Mouse (Mus musculus): ENCODE results near the gene Mxi1.

Mxi1 gene

DNA sequence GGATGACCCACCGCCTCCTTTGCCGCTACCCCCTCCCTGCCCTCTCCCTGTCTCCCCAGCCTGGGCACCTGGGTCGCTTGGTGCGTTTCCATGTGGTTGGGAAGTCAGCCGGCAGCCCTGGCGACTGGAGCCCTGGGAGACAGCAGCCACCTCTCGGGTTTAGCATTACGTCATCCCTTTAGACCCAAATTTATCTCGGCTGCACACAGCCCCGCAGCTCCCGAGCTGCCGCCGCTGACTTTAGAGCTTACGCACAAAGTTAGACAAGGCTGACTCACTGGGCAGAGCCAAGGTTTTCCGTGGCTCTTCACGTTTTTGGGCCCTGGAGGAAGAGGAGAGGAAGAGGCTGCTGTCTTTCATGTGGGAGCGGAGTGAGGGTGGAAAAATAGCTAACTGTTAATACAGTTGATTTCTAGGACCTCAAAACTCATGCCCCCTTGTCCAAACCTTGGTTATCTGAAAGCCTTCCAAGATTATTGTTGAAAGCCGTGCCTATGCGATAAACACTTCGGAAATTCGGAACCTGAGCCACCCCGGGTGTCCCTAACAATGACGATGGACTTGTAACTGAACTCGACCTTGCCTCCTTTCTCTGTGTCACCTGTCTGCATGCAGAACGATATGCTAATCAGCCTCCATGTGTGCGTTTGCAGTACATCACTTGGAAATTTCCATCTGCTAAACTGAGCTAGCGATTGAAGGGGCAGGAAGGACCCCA lies 15.4 kb downstream of the Mxi1 start:
- peak; percentile 37 for DNase-seq

DNA sequence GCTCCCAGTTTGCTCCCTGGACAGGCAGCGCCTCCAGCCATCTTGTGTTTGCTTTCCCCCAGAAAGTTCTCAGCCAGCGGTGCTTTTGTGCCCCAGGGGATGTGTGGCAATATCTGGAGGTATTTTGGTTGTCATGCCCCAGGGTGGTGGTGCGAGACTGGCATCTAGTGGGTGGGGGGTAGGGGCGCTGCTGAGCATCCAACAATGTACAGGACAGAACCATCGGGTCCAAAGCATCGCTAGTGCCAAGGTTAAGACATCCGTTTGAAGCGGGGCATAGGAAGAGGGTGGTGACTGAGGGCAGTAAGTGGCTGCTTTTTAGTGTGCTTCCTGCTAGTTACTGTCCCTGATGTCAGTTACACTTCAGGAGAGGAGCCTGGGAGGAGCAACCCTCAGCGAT lies 17.8 kb downstream of the Mxi1 start:
- no peak for DNase-seq

DNA sequence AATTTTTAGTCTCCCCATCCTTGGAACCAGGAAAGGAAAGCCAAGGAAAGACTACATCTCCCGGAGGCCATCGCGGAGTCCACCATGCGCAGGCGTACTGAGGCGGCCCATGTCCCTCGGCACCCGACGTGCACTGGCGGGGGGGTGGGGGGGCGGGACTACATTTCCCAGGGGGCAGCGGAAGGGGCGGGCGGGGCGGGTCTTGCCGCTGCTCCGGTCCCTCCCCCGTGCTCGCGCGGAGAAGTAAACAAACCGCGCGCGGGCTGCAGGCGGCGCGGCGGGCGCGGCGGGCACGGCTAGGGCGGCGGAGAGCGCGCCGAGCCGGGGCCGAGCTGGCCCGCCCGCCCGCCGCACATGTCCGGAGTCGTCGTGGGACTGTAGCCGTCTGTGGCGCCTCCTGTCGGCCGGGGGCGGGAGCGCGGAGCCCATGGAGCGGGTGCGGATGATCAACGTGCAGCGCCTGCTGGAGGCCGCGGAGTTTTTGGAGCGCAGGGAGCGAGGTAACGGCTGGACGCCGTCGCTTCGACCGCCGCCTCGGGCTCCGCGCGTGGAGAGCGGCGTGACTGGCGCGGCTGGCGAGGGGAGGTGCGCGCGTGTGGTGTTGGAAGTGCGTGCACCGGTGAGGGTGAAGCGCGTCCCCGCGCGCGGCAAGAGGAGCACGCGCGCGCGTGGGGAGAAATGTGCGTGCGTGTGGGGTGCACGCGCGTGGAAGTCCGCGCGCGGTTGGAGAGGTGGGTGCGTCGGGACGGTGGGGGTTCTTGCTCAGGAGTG lies 19.1 kb downstream of the Mxi1 start:
- peak; percentile 94 for DNase-seq

DNA sequence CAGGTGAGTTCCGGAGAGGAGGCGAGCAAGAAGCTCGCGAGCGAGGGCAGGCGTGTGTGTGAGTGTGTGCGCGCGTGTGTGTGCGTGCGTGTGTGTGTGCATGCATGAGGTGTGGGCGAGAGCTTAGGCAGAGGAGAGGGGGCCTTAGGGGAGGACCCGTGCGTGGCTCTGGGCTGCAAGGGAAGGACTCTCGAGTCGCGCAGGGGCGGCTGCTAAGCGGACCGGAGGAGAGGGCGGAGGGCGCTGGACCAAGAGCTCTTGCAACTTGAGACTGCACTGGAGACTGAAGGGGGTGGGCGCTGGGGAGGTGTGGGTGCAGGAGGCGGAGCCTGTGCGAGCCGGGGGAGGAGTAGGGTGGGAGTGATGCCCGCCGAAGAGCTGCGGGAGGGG lies 19.7 kb downstream of the Mxi1 start:
- peak; percentile 84 for DNase-seq

DNA sequence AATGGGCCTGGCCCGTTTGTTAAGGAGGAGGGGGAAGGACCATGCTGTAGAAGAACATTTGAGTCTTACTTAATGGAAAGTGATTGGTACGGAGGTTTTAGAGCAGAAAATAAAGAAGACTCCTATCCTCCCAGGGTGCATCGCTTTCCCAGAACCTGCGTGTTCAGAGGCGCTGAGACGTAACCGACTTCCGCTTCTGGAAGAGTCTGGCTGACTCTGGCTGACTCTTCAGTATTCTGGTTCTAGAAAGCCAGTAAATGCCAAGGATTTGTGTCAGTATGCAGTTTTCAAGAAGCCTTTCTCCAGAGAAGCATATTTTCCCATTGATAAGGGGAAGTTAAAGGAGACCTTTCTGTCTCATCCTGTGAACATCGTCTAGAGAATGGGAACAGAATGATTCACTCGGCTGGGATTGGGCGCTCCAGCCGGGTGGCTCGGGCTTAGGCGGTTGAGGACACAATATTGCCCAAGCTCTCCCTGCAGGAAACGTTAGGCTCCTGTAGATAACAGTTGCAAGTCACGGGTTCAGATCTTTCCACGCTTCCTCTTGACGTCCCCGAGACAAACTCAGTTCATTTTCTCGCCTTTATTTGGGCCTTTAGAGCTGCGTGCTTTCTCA lies 21.7 kb downstream of the Mxi1 start:
- peak; percentile 53 for DNase-seq

DNA sequence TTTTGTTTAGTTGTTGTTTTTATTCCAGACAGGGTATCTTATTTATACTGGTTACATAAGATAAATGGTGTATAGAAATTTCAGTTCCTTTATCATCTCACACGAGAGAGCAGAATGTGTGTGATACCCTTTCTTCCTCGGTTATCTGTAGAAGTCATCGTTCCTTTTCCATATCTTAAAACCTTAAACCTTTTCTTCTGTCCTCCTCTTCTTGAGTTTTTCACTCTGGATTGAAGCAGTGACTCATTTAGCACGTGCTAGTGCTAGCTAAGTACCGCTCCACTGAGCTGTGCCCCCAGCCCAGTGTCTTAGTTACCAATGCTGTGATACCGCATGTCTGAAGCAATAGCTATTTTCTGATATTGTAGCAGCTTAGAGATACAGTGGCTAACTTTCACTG lies 23.4 kb downstream of the Mxi1 start:
- no peak for DNase-seq

DNA sequence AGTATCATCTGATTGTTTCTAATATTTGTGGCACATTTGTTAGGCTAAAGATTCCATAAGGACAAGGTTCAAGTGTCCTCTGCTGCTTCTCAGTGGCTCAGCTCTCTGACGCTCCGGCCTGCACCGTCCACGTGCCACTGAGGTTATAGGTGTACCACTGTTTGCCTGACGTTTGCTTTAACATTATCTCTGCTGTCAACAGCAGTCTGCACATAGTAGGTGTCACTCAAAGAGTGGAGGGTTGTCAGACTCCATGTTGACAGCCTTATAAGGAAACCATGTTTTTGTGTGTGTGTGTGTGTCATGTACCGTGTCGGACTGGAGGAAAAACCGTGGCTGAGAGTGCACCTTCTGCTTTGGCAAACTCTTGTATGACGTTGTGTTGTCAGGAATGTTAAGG lies 24.9 kb downstream of the Mxi1 start:
- no peak for DNase-seq

DNA sequence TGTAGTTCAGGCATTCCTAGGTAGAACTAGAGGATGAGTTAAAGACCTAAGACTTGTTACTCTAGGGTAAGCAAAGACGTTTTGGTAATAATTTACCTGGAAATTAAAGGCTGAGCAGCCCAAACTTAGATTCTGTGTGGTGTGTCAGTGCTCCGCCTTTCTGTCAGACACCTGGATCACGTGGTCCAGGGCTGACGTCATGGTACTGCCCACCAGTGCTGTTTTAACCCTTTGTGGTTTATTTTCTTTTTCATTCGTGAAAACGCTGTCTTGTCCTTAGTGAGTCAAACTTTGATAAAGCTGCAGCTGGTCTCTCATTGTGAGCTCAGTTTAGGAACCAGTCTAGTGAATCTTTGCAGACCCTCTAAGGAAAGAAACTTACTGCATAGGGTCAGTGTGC lies 30.1 kb downstream of the Mxi1 start:
- DNase-seq: peak; percentile 85

DNA sequence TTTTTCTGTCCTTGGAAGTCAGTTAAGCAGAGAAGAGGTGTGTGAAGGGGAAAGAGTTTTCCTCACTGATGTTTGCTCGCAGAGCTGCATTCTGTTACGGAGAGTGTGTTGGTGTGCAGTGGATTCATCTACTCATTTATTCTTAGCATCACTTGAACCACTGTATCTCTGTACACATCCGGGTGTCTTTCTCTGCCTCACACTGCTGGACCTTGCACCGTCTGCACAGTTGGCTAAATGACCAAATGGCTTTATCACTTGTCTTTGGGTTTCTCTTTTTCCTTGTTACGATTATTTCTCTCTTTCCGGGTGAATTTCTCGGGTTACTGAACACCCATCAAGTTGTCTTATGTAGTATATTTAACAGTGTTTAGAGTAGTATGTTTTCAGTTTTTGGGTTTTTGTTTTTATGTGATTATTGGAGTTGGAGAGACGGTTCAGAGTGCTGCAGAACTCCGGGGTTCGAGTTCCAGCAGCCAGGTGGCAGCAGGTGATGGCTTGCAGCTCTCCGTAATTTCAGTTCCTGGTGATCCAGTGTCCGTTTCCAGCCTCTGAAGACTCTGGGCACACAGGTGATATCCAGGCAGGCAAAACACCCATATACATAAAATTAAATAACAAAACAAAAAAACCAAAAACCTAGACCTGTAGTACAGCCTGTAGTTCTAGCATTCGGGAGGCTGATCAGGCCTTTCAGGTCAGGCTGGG lies 33.0 kb downstream of the Mxi1 start:
- no peak for DNase-seq

DNA sequence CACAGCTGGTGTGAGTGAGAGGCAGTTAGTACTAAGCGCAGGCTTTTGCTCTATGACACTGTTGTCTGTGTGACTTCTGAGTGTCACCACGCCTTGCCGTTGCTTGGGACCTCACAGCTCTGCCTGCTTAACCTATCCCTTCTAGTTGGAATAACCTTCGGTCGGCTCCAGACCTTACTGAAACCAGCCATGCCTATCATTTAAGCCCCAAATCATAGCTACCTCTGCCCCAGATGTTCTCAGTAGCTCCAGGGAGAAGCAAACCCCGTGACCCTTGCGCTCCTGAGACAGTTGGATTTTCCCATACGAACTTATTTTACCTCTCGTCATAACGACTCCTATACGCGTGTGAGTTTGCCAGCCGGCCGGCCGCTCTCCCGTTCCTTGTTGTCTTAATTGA lies 33.7 kb downstream of the Mxi1 start:
- peak; percentile 72 for DNase-seq

DNA sequence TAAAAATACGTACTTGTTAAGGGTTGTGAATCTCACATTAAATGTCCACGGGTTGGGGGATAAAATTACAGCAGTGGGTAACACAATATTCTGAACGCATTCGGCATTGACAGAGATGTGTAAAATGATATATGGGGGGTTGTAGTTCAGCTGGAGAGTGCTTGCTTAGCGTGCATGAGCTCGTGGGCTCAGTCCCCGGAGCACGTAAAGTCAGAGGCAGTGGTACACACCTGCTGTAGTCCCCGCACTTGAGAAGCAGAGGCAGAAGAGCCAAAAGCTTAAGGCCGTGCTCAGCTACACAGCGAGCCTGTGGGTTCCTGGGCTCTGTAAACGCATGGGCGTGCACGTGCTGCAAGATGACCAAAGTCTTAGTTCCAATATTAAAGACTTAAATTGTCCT lies 35.4 kb downstream of the Mxi1 start:
- DNase-seq: no peak

DNA sequence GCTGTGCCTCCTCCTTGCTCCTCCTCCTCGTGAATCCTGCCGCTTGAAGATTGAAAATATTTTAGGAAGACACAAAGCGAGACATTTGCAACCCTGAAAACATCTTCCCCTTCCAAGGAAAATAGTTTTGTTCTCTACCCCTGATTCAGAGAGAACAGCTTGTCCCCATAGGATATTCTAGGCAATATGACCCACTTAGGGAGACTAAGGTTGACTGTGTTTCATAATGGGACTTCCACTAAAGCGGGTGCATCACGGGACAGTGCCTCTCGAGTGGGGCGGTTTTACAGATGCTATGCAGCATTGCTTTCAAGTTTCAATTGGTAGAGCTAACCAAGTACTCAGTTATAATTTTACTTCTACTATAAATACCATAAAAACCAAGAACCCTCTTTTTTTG lies 43.5 kb downstream of the Mxi1 start:
- no peak for DNase-seq

DNA sequence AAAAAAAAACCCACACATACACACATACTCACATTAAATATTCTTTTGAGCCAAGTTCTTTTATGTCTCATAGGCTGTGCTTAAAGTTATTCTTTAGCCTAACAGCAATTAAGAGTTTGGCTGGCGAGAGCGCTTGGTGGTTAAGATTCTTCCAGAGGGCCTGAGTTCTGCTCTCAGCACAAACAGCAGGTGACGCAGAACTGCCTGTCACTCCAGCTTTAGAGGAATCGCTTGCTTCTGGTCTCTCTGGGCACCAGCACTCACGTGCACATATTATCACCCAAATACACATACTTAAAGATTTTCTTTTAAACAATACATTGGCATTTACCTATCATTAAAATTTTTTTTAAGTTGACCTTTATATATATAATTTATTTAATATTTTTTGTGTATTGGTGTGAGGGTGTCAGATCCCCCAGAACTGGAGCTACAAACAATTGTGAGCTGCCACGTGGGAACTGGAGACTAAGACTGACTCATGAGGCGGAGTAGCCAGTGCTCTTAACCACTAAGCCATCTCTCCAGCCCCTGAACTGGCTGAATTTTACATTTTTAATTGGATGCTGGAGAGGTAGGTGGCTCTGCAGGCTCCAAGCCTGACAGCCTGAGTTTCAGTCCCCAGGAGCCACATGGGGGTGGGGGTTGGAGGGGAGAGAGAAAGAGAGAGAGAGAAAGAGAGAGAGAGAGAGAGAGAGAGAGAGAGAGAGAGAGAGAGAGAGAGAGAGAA lies 44.1 kb downstream of the Mxi1 start:
- no peak for DNase-seq

DNA sequence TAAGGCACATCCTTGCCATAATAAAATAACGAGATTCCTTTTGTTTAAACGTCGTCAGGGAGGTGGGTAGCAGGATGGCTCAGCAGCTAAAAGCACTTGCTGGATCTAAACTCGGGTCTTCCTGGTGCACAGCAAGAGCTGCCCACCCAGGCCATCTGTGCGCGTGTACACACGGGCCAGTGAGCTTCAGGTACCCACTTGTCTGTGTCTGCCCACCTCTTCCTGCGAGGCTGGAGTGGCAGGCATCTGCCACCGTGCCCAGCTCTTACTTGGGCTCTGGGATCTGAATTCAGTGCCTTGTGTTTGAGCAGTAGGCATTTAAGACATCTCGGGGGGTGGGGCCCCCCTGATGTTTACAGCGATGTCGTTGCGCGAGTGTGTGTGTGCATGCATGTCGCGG lies 44.7 kb downstream of the Mxi1 start:
- no peak for DNase-seq

DNA sequence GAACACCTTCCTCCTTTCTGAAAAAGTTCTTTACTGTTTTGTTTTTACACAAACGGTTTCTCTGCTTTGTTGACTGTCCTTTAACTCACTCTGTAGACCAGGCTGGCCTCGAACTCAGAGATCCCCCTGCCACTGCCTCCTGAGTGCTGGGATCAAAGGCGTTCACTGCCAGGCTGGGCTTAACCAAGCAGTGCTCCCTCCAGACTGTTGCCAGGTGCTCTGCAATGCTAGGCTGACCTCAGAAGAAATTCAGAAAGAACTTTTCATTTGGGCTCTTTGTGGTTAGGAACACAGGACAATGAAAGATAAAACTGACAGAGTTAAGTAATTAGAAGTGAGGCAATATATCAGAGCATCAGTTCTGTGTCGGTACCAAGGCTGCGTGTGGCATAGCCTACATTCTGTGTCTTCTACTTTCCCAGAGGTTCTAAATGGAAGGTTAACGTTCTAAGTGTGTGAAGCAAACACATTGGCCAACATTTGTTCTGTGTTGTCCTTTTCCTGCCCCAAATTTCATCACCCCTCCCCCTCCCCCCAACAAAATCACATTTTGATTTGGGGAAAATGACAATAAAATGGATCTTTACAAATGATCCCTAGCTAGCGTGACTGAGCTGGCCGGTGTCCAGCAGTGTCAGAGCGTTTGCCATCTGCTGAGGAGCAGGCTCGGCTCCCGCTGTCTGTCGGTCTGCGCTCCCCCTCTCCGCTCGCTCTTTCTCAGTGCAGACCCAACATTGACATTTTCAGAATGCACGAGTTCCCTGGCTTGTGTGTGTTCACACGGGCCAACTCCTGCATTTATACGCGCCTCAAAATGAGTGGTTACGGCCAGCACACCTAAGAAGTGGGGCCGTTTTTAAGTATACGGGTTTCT lies 49.1 kb downstream of the Mxi1 start:
- peak; percentile 57 for DNase-seq

DNA sequence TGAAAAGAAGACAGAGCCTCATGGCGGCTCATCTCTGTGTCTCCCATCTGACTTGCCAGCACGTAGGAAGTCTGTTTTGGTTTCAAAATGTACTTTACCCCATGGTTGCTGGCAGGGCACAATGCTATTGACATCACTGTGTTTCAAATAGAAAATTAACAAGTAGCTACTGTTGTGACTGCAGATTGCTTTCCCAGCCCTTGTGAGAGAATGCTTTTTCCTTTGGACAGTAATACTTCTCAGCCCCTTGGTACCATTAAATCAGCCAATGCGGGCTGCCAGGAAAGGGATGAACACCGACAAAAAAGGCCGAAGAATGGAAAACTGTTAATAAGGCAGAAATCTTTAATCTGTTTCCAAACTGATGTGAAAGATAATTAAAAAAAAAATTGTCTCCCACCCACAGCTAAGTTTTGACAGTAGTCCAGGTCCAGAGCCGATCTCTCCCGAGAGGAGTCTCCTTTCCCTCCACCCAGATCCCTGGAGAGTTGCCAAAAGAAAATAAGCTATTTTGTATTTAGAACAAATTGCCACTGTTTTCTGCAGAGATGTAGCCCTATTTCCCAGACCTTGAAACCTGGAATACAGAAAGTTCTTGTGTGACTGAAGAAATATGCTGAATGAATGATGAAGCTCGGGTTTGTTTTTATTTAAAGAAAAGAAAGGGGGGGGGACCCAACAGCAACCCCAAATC lies 50.1 kb downstream of the Mxi1 start:
- DNase-seq: peak; percentile 85

DNA sequence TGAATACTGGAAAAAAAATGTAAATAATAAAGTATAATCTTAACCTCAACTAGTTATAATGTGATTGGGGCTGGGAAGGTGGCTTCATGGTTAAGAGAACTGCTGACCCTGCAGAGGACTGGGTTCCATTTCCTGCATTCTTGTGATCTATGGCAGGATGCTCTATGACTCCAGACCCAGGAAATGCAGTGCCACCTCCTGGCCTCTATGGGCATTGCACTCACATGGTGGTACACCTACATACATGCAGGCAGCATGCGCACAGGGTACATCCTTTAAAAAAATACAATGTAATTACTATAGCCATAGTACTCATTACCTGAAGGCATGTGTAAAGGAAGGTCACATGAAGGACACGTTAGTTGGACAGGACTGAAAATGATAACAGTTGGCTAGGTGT lies 52.6 kb downstream of the Mxi1 start:
- DNase-seq: peak; percentile 55

DNA sequence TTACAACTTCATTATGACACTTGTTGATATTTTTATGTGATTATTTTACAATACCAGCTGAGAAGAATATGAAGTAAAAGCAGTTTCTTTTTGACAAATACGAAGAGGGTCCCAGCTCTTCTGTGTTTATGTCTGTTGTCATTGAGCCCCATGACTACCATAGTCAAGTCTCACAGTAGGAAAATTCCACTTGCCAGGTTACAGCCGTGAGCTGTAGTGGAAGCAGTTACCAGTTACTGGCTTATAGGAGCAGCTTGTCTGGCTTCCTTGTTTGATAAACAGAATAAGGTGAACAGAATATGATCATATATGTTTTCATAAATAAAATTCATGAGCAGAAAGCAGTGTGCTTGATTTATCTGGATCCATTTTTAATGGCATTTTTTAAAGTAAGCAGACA lies 54.2 kb downstream of the Mxi1 start:
- no peak for DNase-seq

DNA sequence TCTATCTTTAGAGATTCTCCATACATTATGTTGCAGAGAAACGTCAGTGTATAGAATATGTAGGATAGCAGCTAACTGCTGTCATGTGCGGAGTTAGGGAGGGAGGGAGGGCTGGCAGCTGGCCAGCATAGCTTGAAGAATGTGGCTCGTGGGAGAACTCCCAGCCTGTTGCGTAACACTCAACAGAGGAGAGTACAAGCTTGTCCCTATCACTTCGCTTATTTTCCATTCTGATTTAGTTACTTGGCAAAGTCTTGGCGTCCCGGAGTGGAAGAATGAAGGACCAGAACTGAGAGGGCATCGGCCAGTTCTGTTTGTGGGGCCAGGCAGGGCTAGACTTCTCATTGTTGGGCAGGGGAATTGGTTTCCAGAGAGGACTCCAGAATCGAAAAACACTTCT lies 54.6 kb downstream of the Mxi1 start:
- peak; percentile 83 for DNase-seq

DNA sequence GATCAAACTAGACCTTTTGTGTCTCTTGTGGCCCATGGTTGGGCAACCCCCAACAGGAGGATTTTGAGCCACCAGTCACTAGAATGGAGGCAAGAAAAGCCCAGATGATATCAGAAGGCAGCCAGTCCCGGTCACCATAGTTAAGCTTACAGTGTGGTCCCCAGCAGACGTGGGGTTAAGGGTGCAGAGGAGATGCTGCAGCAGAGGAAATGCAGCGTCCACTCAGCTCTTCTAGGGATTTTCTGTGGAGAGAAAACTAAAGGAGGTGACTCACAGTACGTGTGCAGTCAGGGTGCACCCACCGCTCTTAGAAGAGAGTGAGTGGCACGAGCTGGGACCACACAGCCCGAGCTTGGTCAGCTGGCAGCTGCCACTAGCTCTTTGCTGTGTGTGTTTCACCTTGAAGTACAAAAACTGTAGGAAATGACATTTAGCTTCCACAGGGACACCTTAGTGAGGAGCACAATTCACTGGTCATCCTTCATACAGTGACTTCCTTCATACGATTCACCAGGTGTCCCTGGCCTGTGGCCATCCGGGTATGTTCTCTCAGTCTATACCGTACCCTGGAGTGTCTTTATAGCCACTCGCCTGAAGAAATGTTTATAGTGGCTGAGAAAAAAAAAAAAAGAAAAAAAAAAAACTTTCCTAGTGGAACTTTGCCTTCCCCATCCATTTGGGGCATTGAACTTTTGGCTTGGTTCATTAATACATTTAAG lies 55.9 kb downstream of the Mxi1 start:
- DNase-seq: no peak

DNA sequence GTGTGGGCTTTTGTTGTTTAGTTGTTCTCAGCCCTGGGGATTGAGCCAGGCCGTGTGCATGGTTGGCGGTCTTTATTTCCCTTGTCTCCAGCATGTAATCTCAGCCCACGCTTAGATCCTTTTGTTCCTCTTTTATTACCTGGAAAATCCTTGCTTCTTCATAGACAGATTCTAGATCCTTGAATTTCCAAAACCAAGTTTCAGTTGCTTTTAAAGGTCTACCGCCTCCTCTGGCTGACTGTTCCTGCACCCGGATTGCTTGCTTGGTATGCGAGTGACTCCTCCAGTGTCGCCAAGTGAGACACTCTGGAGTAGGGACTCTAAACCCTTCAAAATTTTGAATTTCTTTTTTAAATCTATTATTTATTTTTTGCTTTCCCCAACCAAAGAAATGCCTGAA lies 56.6 kb downstream of the Mxi1 start:
- no peak for DNase-seq
